Mouse (Mus musculus): ENCODE measurements around the gene Olfm4.

DNA sequence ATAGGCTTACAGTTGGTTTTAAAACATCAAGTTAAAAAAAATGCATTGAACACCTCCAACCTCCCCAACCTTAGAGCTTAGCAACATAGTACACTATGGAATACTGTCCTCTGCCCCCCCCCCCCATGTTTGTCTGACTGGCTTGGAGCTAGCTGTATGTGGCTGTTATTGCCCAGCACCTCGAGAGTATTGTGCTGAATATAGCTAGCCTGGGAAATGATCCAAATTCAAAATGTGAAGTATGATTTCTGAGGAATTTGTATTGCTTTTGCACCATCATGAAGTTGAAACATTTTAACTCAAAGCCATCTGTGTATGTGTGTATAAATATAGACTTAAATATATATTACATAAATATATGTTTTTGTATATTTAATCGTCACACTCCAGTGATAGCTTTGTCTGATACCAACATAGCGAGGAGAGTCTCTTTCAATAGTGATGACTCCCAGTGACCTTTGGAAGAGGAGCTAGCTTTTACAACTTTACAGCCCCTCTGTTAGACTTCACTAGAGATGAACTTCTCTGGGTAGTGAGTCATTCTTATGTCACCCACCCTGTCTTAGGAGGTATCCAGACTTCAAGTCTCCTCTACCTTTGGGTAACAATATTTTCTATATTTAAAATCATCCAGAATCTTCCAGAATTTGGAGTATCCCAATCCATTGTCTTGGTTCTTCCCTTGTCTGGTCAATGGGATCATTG, 45.6 kb downstream of the Olfm4 start:
- TF ChIP-seq EP300 (IDR thresholded peaks at IDR 0.05; ENCODE audit: low read depth), result no peak
- TF ChIP-seq CTCF (IDR thresholded peaks at IDR 0.05; ENCODE audit: low read depth), result no peak
